Mouse (Mus musculus) ES-Bruce4 (cell line): ENCODE measurements around the gene Hoxd4.

Source experiments
- CTCF ChIP-seq: IDR thresholded peaks from one replicate; pipeline ENCODE4 v1.8.1; 2011; ENCODE audit warnings: low read depth, low read length
- EP300 ChIP-seq: IDR thresholded peaks from 2 replicates; pipeline ENCODE4 v1.6.1; 2011; ENCODE audit warnings: low read depth, low read length; ENCODE audit not compliant: insufficient read depth
- POLR2A ChIP-seq: IDR thresholded peaks from one replicate; pipeline ENCODE4 v1.8.1; 2011; ENCODE audit warnings: low read length; ENCODE audit not compliant: insufficient read depth

- TF ChIP-seq EP300 (no peak), CTCF (no peak), POLR2A (no peak)
Observed at GRCm38 (mm10) chr2:74666411-74666810, 45.3 kb upstream of the Hoxd4 start.
